Mouse (Mus musculus) liver, embryonic 14.5 days (tissue): ENCODE data around the gene Alox12. TPM values are rescaled to one million over a fixed set of nuclear protein-coding genes. Genes with fewer than 3 reads are reported as not detected.
A peak's percentile ranks its signal among the peaks of the same experiment; 100 is the strongest.

ENCODE experiments used
- ATAC-seq: fragments of 200-750 bp; cut with Nextera tagmentation; 2 replicates; pipeline ENCODE4 v1.8.0; 2017; ENCODE audit warnings: moderate number of reproducible peaks, mild to moderate bottlenecking, moderate library complexity; ENCODE audit not compliant: insufficient read depth
- DNase-seq, 3 experiments: peaks; one replicate each; pipeline ENCODE4 v3.0.0-alpha.2; 2012 to 2013; ENCODE audit warnings: low read depth in 3 of 3, low spot score in 3 of 3
- H3K27ac ChIP-seq: fragments of 300-500 bp; sonication (generic); 2 replicates; pipeline ENCODE4 v1.5.1; 2014; ENCODE audit warnings: moderate library complexity, mild to moderate bottlenecking, control low read depth, inconsistent platforms
- H3K27me3 ChIP-seq: fragments of 300-500 bp; sonication (generic); 2 replicates; pipeline ENCODE4 v1.6.1; 2014; ENCODE audit warnings: mild to moderate bottlenecking, low read length, moderate library complexity; ENCODE audit not compliant: control insufficient read depth, insufficient read depth
- H3K36me3 ChIP-seq: fragments of 300-500 bp; sonication (generic); replicated peaks from 2 replicates; pipeline ENCODE4 v1.6.1; 2014; ENCODE audit warnings: low read depth; ENCODE audit not compliant: control insufficient read depth, insufficient read depth
- H3K4me1 ChIP-seq, 2 experiments: fragments of 200-500 bp in 1 of 2; fragments of 300-500 bp in 1 of 2; sonication (generic) in 1 of 2; replicated peaks; 2 replicates each; pipeline ENCODE4 v1.6.1; 2012 to 2014; ENCODE audit warnings: antibody characterized with exemption in 1 of 2, inconsistent platforms in 1 of 2, low read length in 1 of 2; ENCODE audit not compliant: control insufficient read depth in 2 of 2, insufficient read depth in 2 of 2
- H3K4me2 ChIP-seq: fragments of 300-500 bp; sonication (generic); 2 replicates; pipeline ENCODE4 v1.6.1; 2014; ENCODE audit warnings: low read depth, mild to moderate bottlenecking, control low read depth, moderate library complexity
- H3K4me3 ChIP-seq, 2 experiments: fragments of 200-500 bp in 1 of 2; fragments of 300-500 bp in 1 of 2; sonication (generic) in 1 of 2; 2 replicates each; pipeline ENCODE4 v1.5.1; 2012 to 2014; ENCODE audit warnings: low read depth in 2 of 2, low read length in 2 of 2, mild to moderate bottlenecking in 2 of 2, control low read depth in 1 of 2, inconsistent platforms in 1 of 2, moderate library complexity in 1 of 2; ENCODE audit not compliant: insufficient read depth in 1 of 2
- H3K9ac ChIP-seq: fragments of 300-500 bp; sonication (generic); replicated peaks from 2 replicates; pipeline ENCODE4 v1.6.1; 2014; ENCODE audit warnings: mild to moderate bottlenecking, control low read depth, moderate library complexity
- H3K9me3 ChIP-seq: fragments of 300-500 bp; sonication (generic); 2 replicates; pipeline ENCODE4 v1.6.1; 2016; ENCODE audit warnings: low read length, mixed read lengths; ENCODE audit not compliant: control insufficient read depth
- CTCF ChIP-seq: IDR thresholded peaks from 2 replicates; pipeline ENCODE4 v1.5.1; 2016; ENCODE audit warnings: antibody characterized with exemption, low read depth, control low read depth
- EP300 ChIP-seq: IDR thresholded peaks from 2 replicates; pipeline ENCODE4 v1.6.1; 2016; ENCODE audit warnings: antibody characterized with exemption, low read depth
- WGBS: fragments of 180-500 bp; shearing (Covaris S2); extraction: QIAGEN DNeasy Blood & Tissue Kit; methylation state at CpG from one replicate; pipeline ENCODE4 v1.1.7; 2014; ENCODE audit not compliant: insufficient replicate concordance; 5-methylcytosine and 5-hydroxymethylcytosine counted together
- polyA plus RNA-seq, 2 experiments: library from polyadenylated mRNA; depleted of rRNA in 1 of 2; stranded (reverse) in 1 of 2; unstranded in 1 of 2; fragments of >200 nt; fragmentation: Nextera tagmentation in 1 of 2; extraction: Ambion mirVana in 1 of 2; gene quantifications; 2 replicates each; pipeline versions ENCODE4 v1.2.1 to v1.2.3; 2012 to 2014

The Alox12 gene
- polyA plus RNA-seq (2012; rRNA removed) (9.9 and 11.2 TPM in 2 replicates), polyA plus RNA-seq (2014; fragmentation: Nextera tagmentation; extraction: Ambion mirVana) (13.6 and 16.9 TPM in 2 replicates)

DNA sequence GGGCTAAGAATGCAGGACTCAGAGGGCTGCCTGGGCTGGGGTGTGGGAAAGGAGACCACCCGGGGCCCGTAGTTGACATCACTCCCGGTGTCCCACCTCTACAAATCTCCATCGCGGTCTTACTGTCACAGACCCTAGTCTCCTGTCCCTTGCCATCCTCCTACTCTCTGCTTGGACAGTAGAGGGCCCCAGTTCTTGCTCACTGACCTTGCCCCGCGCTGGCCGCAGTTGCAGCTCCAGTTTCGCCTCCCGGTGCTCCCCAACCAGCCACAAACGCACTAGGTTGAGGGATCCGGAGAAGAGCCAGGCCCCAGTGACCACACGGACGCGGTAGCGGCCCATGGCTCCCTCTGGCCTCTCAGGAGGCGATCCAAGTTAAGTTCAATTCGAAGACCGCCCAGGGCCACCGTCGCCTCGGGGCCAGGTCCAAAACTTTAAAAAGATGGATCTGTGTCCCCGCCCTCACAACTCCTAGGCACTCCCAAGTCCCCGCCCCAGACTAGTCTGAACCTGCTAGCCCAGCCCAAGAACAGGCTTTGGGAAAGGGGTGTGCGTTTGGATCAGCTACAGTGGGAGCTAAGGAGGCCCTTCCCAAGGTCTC, at the start of gene Alox12:
Gene Alox12 (minus strand): TSS at position 423 of the 601 bp plus-strand sequence.
- no peak for ATAC-seq
- 0 out of 4 replicates have a peak, but pooled peaks cover 0 to 2% of the 10 kb centered on the region in 2 experiments for H3K4me1 ChIP-seq
- WGBS = 5% methylated on average over 25 of the region's 25 CpGs
- peak within 1 kb of the TSS; percentile 36 for H3K4me2 ChIP-seq
- DNase-seq = no peak
- H3K27ac ChIP-seq = no peak within 1 kb of the TSS
- no peaks in the 10 kb centered on the region for H3K9me3 ChIP-seq
- H3K9ac ChIP-seq = no peak within 1 kb of the TSS; the same call in 1 of the 2 replicates
- no peaks in the 10 kb centered on the region for H3K36me3 ChIP-seq
- peak; percentile 35; the same call in 1 of the 2 replicates for TF ChIP-seq CTCF
- no peak for TF ChIP-seq EP300
- H3K27me3 ChIP-seq = peaks cover 30% of the 10 kb centered on the region
- peak within 1 kb of the TSS; percentile 25 to 26; a peak in 2 of 4 replicates for H3K4me3 ChIP-seq

GRCm38 (mm10) chr11:70302293-70302692, 47.1 kb upstream of the Alox12 start:
- peaks cover 0 to 18% of the 10 kb centered on the region in 2 experiments; a peak in 1 of 4 replicates for H3K4me1 ChIP-seq
- ATAC-seq (no peak), DNase-seq (no peak)
- WGBS = 26% methylated on average over 4 of the region's 4 CpGs
- H3K4me2 ChIP-seq = no peak overlapping the region
- no peaks in the 10 kb centered on the region for H3K27me3 ChIP-seq
- H3K36me3 ChIP-seq = no peaks in the 10 kb centered on the region
- TF ChIP-seq EP300 (no peak), CTCF (no peak)
- no peak overlapping the region for H3K4me3 ChIP-seq
- H3K9ac ChIP-seq = no peak overlapping the region
- H3K27ac ChIP-seq = no peak overlapping the region
- H3K9me3 ChIP-seq = no peaks in the 10 kb centered on the region

GRCm38 (mm10) chr11:70297836-70298454, 42.8 kb upstream of the Alox12 start:
- no peak for TF ChIP-seq EP300
- TF ChIP-seq CTCF = no peak
- Histone ChIP-seq H3K4me2 (no peak overlapping the region), H3K27ac (no peak overlapping the region), H3K9me3 (no peaks in the 10 kb centered on the region), H3K9ac (no peak overlapping the region), H3K27me3 (no peaks in the 10 kb centered on the region), H3K4me3 (no peak overlapping the region), H3K4me1 (peaks cover 0 to 13% of the 10 kb centered on the region in 2 experiments; a peak in 1 of 4 replicates), H3K36me3 (no peaks in the 10 kb centered on the region)
- WGBS = 7% methylated on average over 12 of the region's 12 CpGs
- no peak for ATAC-seq
- no peak for DNase-seq

DNA sequence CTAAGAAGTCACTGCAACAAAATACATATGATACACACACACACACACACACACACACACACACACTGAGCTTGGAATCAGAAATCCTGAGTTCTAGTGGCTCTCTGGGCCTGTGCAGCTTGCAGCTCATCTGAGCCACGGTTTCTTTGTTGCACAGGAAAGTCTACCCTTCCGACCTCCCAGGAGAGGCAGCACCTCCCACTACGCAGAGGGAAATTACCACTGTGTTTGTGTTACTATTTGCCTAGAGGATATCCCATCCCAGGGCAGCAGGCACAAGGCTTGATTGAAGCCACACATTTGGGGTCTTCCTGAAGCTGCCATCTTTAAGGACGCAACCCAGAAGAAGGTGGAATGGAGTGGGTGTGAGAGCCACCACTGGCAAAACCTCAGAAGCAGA, 42.3 kb upstream of the Alox12 start:
- H3K9me3 ChIP-seq = no peaks in the 10 kb centered on the region
- H3K4me3 ChIP-seq = no peak overlapping the region
- H3K4me1 ChIP-seq = peaks cover 0 to 10% of the 10 kb centered on the region in 2 experiments; a peak in 1 of 4 replicates
- no peaks in the 10 kb centered on the region for H3K36me3 ChIP-seq
- DNase-seq (no peak), ATAC-seq (no peak)
- no peak overlapping the region for H3K4me2 ChIP-seq
- TF ChIP-seq EP300 (no peak), CTCF (no peak)
- H3K27me3 ChIP-seq = no peaks in the 10 kb centered on the region
- H3K27ac ChIP-seq = no peak overlapping the region
- no peak overlapping the region for H3K9ac ChIP-seq
- WGBS = 19% methylated on average over 4 of the region's 4 CpGs

DNA sequence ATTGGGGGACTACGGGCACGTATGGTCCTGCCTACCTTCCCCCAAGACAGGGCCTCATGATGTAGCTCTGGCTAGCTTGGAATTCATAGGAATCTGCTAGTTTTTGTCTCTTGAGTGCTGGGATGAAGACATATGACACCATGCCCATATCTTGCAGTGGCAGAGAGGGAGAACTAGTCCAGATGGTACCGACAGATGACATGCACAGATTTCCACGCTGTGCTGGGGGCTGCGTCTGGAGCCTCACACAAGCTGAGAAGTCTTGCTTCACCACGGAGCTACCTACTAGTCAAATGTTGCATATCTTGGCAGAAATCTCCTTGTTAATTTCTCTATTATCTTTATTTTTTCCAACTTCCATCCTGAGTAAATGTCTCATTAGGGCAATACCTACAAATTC, 38.7 kb upstream of the Alox12 start:
- ATAC-seq (no peak), DNase-seq (no peak)
- Histone ChIP-seq H3K4me2 (no peak overlapping the region), H3K9me3 (no peaks in the 10 kb centered on the region), H3K9ac (no peak overlapping the region), H3K4me1 (peaks cover 0 to 10% of the 10 kb centered on the region in 2 experiments; a peak in 1 of 4 replicates), H3K27me3 (no peaks in the 10 kb centered on the region), H3K27ac (no peak overlapping the region), H3K4me3 (no peak overlapping the region), H3K36me3 (no peaks in the 10 kb centered on the region)
- TF ChIP-seq CTCF = no peak
- TF ChIP-seq EP300 = no peak
- WGBS = 74% methylated on average over 6 of the region's 6 CpGs
